Mouse (Mus musculus): ENCODE data around the gene Igbp1.

- TF ChIP-seq CTCF (IDR thresholded peaks at IDR 0.05; ENCODE audit: low read depth, low read length) (no peak), POLR2A (IDR thresholded peaks at IDR 0.05; ENCODE audit: extremely low read depth, insufficient read depth, low read length) (no peak)
These were observed at the start of gene Igbp1 for GRCm38 (mm10) chrX:100494068-100494978.
